Mouse (Mus musculus) stomach, postnatal 0 days (tissue): ENCODE results near the gene Madd. TPM values are rescaled to one million over a fixed set of nuclear protein-coding genes. Genes with fewer than 3 reads are reported as not detected.
"Not testable (repeated sequence)": the region's sequence is repeated elsewhere in the genome, so short reads cannot be mapped to it uniquely, and the experiment has no call there.

Experiments used
- ATAC-seq: fragments of 200-750 bp; cut with Nextera tagmentation; 2 replicates; pipeline ENCODE4 v1.8.0; 2017; ENCODE audit not compliant: low FRiP score, low TSS enrichment
- DNase-seq: peaks from one replicate; pipeline ENCODE4 v3.0.0-alpha.2; 2016; ENCODE audit warnings: low spot score
- H3K27ac ChIP-seq: fragments of 300-500 bp; sonication (generic); replicated peaks from 2 replicates; pipeline ENCODE4 v1.5.1; 2014; ENCODE audit warnings: mild to moderate bottlenecking, control low read depth
- H3K27me3 ChIP-seq: fragments of 300-500 bp; sonication (generic); 2 replicates; pipeline ENCODE4 v1.6.1; 2014; ENCODE audit warnings: low read length; ENCODE audit not compliant: control insufficient read depth, insufficient read depth
- H3K36me3 ChIP-seq: fragments of 300-500 bp; sonication (generic); 2 replicates; pipeline ENCODE4 v1.6.1; 2014; ENCODE audit warnings: low read length, mixed read lengths; ENCODE audit not compliant: control insufficient read depth, insufficient read depth
- H3K4me1 ChIP-seq: fragments of 300-500 bp; sonication (generic); replicated peaks from 2 replicates; pipeline ENCODE4 v1.6.1; 2014; ENCODE audit warnings: antibody characterized with exemption; ENCODE audit not compliant: control insufficient read depth, insufficient read depth
- H3K4me2 ChIP-seq: fragments of 300-500 bp; sonication (generic); replicated peaks from 2 replicates; pipeline ENCODE4 v1.6.1; 2014; ENCODE audit warnings: low read depth, mild to moderate bottlenecking, control low read depth, moderate library complexity
- H3K4me3 ChIP-seq: fragments of 300-500 bp; sonication (generic); 2 replicates; pipeline ENCODE4 v1.5.1; 2014; ENCODE audit warnings: low read depth, low read length, control low read depth
- H3K9ac ChIP-seq: fragments of 300-500 bp; sonication (generic); 2 replicates; pipeline ENCODE4 v1.6.1; 2014; ENCODE audit warnings: mild to moderate bottlenecking, low read length, control low read depth, mixed read lengths
- H3K9me3 ChIP-seq: fragments of 300-500 bp; sonication (generic); 2 replicates; pipeline ENCODE4 v1.6.1; 2016; ENCODE audit warnings: low read length; ENCODE audit not compliant: control insufficient read depth
- CTCF ChIP-seq: IDR thresholded peaks from 2 replicates; pipeline ENCODE4 v1.5.1; 2016; ENCODE audit warnings: antibody characterized with exemption, low read depth, mild to moderate bottlenecking, moderate library complexity
- EP300 ChIP-seq: optimal IDR thresholded peaks from 2 replicates; pipeline ENCODE3; 2016; ENCODE audit warnings: antibody characterized with exemption
- WGBS: fragments of 180-500 bp; shearing (Covaris S2); extraction: QIAGEN DNeasy Blood & Tissue Kit; methylation state at CpG from one replicate; pipeline ENCODE4 v1.1.7; 2014; 5-methylcytosine and 5-hydroxymethylcytosine counted together
- polyA plus RNA-seq: library from polyadenylated mRNA; unstranded; fragments of >200 nt; fragmentation: Nextera tagmentation; extraction: Ambion mirVana; gene quantifications from 2 replicates; pipeline ENCODE4 v1.2.1, GENCODE M21; 2015

Gene Madd
- polyA plus RNA-seq, 1 experiment from 2014 or later = 8.7 TPM

DNA sequence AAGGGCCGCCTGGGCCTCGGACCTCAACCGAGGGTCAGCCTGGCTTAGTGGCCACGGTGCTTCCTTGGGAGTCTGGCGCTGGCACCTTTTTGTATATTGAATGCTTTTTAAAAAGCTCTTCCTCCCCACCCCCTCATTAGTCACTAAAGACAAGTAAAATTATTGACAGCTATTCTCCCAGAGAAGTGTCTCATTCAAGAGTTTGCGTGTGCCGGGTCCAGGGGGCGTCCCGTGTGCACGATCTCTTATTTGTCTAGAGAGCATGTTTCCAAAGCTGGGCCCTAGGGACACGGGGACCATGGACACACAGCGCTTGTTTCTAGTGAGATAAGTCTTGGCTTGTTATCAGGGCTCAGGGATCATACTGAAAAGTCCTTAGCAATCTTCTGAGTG lies 68.1 kb downstream of the Madd start:
- H3K4me3 ChIP-seq = peak overlapping the region; percentile 44
- 28% methylated on average over 12 of the region's 12 CpGs for WGBS
- H3K9ac ChIP-seq = peak overlapping the region; percentile 64
- no peak overlapping the region for H3K27ac ChIP-seq
- H3K36me3 ChIP-seq = no peaks in the 10 kb centered on the region
- H3K27me3 ChIP-seq = no peaks in the 10 kb centered on the region
- DNase-seq = no peak
- no peak for ATAC-seq
- H3K9me3 ChIP-seq = no peaks in the 10 kb centered on the region
- TF ChIP-seq EP300 (no peak), CTCF (no peak)
- peak overlapping the region; percentile 78 for H3K4me2 ChIP-seq
- H3K4me1 ChIP-seq = no peaks in the 10 kb centered on the region

DNA sequence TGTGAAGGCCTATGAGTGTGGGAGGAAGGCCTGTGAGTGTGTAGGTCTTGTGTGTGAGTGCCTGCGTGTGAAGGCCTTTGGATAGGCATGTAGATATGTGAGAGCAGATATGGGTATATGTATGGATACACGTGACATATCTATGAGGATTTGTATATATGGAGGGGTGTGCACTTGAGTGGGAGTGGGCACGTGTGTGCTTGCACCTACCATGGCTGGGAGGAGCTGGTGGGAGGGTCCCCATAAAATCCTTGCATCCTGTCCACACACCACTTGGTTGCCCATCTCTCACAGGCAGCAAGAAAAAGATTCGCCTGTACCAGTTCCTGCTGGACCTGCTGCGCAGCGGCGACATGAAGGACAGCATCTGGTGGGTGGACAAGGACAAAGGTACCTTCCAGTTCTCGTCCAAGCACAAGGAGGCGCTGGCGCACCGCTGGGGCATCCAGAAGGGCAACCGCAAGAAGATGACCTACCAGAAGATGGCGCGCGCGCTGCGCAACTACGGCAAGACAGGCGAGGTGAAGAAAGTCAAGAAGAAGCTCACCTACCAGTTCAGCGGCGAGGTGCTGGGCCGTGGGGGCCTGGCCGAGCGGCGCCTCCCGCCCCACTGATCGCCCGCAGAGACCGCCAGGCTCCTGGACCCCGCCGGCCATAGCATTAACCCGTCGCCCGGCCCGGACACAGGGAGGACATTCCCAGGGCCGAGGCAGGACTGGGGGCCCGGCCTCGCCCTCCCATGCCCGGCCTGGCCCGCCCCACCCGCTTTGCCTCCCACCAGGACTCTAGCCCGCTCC lies 68.7 kb downstream of the Madd start:
- 8% methylated on average over 36 of the region's 42 CpGs for WGBS
- TF ChIP-seq CTCF (peak; percentile 100), EP300 (no peak)

DNA sequence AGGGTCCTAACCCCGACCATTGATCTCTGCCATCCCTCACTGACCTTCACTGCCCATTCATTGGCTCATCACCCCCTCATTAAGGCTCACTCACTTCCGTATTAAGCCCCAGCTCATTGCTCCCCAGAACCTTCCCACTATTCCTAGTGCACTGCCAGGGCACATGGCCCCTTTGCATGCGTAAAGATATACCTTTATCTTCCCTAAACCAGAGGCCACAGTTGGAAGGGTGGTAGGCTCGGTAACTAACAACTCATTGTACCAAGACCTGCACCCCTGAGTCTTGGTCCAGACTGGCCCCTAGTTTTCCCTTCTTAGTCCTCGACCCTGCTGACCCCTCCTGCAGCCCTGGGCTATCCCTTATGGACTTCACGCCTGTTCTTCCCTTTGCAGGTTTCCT lies 69.8 kb downstream of the Madd start:
- TF ChIP-seq EP300 (no peak), CTCF (no peak)
- Histone ChIP-seq H3K27me3 (no peaks in the 10 kb centered on the region), H3K9ac (no peak overlapping the region), H3K4me2 (no peak overlapping the region), H3K36me3 (no peaks in the 10 kb centered on the region), H3K4me1 (no peaks in the 10 kb centered on the region), H3K27ac (no peak overlapping the region), H3K4me3 (no peak overlapping the region), H3K9me3 (no peaks in the 10 kb centered on the region)
- ATAC-seq (no peak), DNase-seq (no peak)
- WGBS = 77% methylated on average over 6 of the region's 6 CpGs

More for the DNA sequence above, 68.7 kb downstream of the Madd start:
- H3K9ac ChIP-seq = peak overlapping the region; percentile 64
- DNase-seq = peak; percentile 98
- no peaks in the 10 kb centered on the region for H3K4me1 ChIP-seq
- H3K4me3 ChIP-seq = peak overlapping the region; percentile 44
- peak overlapping the region; percentile 78 for H3K4me2 ChIP-seq
- H3K27ac ChIP-seq = no peak overlapping the region
- ATAC-seq = peak; percentile 86
- no peaks in the 10 kb centered on the region for H3K9me3 ChIP-seq
- H3K36me3 ChIP-seq = no peaks in the 10 kb centered on the region
- H3K27me3 ChIP-seq = no peaks in the 10 kb centered on the region

DNA sequence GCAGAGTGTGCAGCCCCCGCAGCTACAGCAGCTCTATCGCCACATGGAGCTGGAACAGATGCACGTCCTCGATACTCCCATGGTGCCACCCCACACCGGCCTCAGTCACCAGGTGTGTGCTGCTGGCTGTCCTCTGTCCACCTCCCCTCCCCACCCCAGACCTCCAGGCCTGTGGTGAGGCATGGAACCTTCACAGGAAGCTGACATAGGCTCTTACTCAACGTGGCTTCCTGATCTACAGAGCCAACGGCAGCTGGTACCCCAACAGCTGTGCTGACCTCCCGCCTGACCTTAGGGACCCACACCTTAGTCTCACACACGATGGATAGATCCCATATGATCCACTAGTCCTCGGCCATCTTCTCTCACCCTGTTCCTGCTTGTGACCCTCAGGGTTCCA lies 70.3 kb downstream of the Madd start:
- TF ChIP-seq EP300 (no peak), CTCF (no peak)
- Histone ChIP-seq H3K36me3 (no peaks in the 10 kb centered on the region), H3K4me1 (no peaks in the 10 kb centered on the region), H3K27me3 (no peaks in the 10 kb centered on the region), H3K27ac (no peak overlapping the region), H3K9me3 (no peaks in the 10 kb centered on the region), H3K4me2 (no peak overlapping the region), H3K9ac (no peak overlapping the region), H3K4me3 (no peak overlapping the region)
- DNase-seq (no peak), ATAC-seq (no peak)
- WGBS = 74% methylated on average over 10 of the region's 10 CpGs

DNA sequence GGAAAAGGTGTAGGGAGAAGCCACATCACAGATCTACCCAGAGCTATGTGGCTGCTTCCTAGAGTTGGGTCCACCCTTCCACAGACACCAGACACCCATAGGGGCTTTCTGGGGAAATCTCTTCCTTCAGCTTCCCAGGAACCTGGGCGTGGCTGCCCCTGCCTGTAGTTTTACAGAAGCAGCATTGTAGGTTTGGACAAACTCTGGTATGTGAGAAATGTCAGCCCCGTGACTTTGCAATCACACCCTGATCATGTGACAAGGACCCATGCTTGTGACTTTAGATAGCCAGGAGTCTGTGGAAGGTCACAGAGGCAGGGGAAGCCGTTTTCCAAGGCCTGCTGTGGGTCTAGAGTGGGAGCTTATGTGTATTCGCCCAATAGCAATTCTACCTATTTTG lies 71.1 kb downstream of the Madd start:
- H3K27ac ChIP-seq = no peak overlapping the region
- H3K36me3 ChIP-seq = no peaks in the 10 kb centered on the region
- no peak overlapping the region for H3K9ac ChIP-seq
- WGBS = 33% methylated on average over 4 of the region's 4 CpGs
- H3K9me3 ChIP-seq = no peaks in the 10 kb centered on the region
- H3K27me3 ChIP-seq = no peaks in the 10 kb centered on the region
- H3K4me2 ChIP-seq = no peak overlapping the region
- no peak overlapping the region for H3K4me3 ChIP-seq
- no peaks in the 10 kb centered on the region for H3K4me1 ChIP-seq
- TF ChIP-seq EP300 (no peak), CTCF (no peak)
- ATAC-seq (no peak), DNase-seq (no peak)

DNA sequence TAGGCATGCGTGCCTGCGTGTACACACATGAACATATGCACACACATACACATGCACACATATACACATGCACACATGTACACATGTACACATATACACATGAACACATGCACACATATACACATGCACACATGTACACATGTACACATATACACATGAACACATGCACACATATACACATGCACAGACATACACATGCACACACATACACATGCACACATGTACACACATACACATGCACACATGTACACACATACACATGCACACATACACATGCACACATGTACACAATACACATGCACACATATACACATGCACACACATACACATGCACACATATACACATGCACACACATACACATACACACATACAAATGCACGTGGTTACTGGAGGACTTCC lies 71.8 kb downstream of the Madd start:
- not testable (repeated sequence) for H3K4me1 ChIP-seq, H3K4me3 ChIP-seq, H3K9me3 ChIP-seq, DNase-seq, ATAC-seq, H3K27ac ChIP-seq, H3K27me3 ChIP-seq, H3K9ac ChIP-seq, H3K36me3 ChIP-seq, H3K4me2 ChIP-seq
- 81% methylated on average over 3 of the region's 3 CpGs for WGBS
